Mouse (Mus musculus): ENCODE results near the gene Slit3.

Slit3 gene

GRCm38 (mm10) chr11:35755546-35755945 is 634.5 kb downstream of the Slit3 start:
- no peak for DNase-seq (ENCODE audit: low spot score in 2 of 2)

GRCm38 (mm10) chr11:35756411-35757303 is 635.6 kb downstream of the Slit3 start:
- DNase-seq (ENCODE audit: low spot score in 2 of 2): no peak

All from urinary bladder, postnatal 36 days (tissue).